Mouse (Mus musculus) heart, postnatal 4 days (tissue): ENCODE results near the gene Hsd3b1. TPM values are rescaled to one million over a fixed set of nuclear protein-coding genes. Genes with fewer than 3 reads are reported as not detected.

Experiments
- total RNA-seq, 2 experiments: library from RNA; stranded (reverse); gene quantifications; 2 replicates each; pipeline ENCODE4 v1.2.3; 2021

The Hsd3b1 gene
- total RNA-seq, 2 experiments from 2014 or later, result not detected

Other genes with a start within 250 kb of the Hsd3b1 start
- not detected for gene Hsd3b5, start 229.5 kb downstream of the Hsd3b1 start, total RNA-seq
- not detected for gene Hsd3b2, start 135.3 kb downstream of the Hsd3b1 start, total RNA-seq
- gene Hsd3b3, start 96.7 kb downstream of the Hsd3b1 start, total RNA-seq, result not detected
- gene Hsd3b6, start 45.4 kb downstream of the Hsd3b1 start, total RNA-seq, result not detected
- not detected for gene Hao2, start 33.4 kb upstream of the Hsd3b1 start, total RNA-seq